Mouse (Mus musculus): ENCODE data around the gene Strap. TPM values are rescaled to one million over a fixed set of nuclear protein-coding genes. Genes with fewer than 3 reads are reported as not detected.

The Strap gene
- total RNA-seq, 1 experiment, result 109 TPM

- Histone ChIP-seq H3K4me3 (ENCODE audit: insufficient read depth in 1 of 2, low read depth in 1 of 2, low read length in 2 of 2, poor library complexity in 1 of 2, severe bottlenecking in 1 of 2) (no peak overlapping the region), H3K27ac (ENCODE audit: insufficient read depth, low read depth, low read length, poor library complexity, severe bottlenecking) (no peak overlapping the region), H3K9ac (ENCODE audit: insufficient read depth, low read depth, low read length, poor library complexity, severe bottlenecking) (no peak overlapping the region), H3K36me3 (ENCODE audit: control insufficient read depth, insufficient read depth, low read length, poor library complexity, severe bottlenecking) (peaks cover 20% of the 10 kb centered on the region), H3K4me1 (ENCODE audit: control insufficient read depth in 2 of 2, insufficient read depth in 2 of 2, low read length in 2 of 2, poor library complexity in 1 of 2) (no peaks in the 10 kb centered on the region), H3K9me3 (ENCODE audit: control insufficient read depth, insufficient read depth, low read depth, low read length) (no peaks in the 10 kb centered on the region)
- TF ChIP-seq ZC3H11A (IDR thresholded peaks at IDR 0.05; ENCODE audit: borderline replicate concordance, low read depth, low read length) (no peak), CHD2 (IDR thresholded peaks at IDR 0.05; ENCODE audit: low read depth, low read length) (no peak), HCFC1 (IDR thresholded peaks at IDR 0.05; ENCODE audit: borderline replicate concordance, insufficient read depth, low read length) (no peak), ZNF384 (IDR thresholded peaks at IDR 0.05; ENCODE audit: low read depth, low read length) (no peak), MAFK (IDR thresholded peaks at IDR 0.05; ENCODE audit: insufficient read depth, low read depth, low read length) (no peak)
- DNase-seq (ENCODE audit: low read depth, low spot score), result no peak
- in situ Hi-C loops (cut with MboI; ENCODE audit: low sequenced_read_pairs in 2 of 2, unreplicated experiment in 2 of 2), result no loop called here
These were observed 9.8 kb downstream of the Strap start for GRCm38 (mm10) chr6:137744700-137745099.

- no peak for TF ChIP-seq CHD2 (IDR thresholded peaks at IDR 0.05; ENCODE audit: low read depth, low read length)
- TF ChIP-seq MAFK (IDR thresholded peaks at IDR 0.05; ENCODE audit: insufficient read depth, low read depth, low read length), result no peak
- no peak for TF ChIP-seq ZNF384 (IDR thresholded peaks at IDR 0.05; ENCODE audit: low read depth, low read length)
- no peak for TF ChIP-seq ZC3H11A (IDR thresholded peaks at IDR 0.05; ENCODE audit: borderline replicate concordance, low read depth, low read length)
- TF ChIP-seq HCFC1 (IDR thresholded peaks at IDR 0.05; ENCODE audit: borderline replicate concordance, insufficient read depth, low read length), result no peak
- DNase-seq (ENCODE audit: low read depth, low spot score), result no peak
- Histone ChIP-seq H3K36me3 (ENCODE audit: control insufficient read depth, insufficient read depth, low read length, poor library complexity, severe bottlenecking) (peaks cover 26% of the 10 kb centered on the region), H3K27ac (ENCODE audit: insufficient read depth, low read depth, low read length, poor library complexity, severe bottlenecking) (no peak overlapping the region), H3K4me3 (ENCODE audit: insufficient read depth in 1 of 2, low read depth in 1 of 2, low read length in 2 of 2, poor library complexity in 1 of 2, severe bottlenecking in 1 of 2) (no peak overlapping the region), H3K9ac (ENCODE audit: insufficient read depth, low read depth, low read length, poor library complexity, severe bottlenecking) (no peak overlapping the region), H3K9me3 (ENCODE audit: control insufficient read depth, insufficient read depth, low read depth, low read length) (no peaks in the 10 kb centered on the region), H3K4me1 (ENCODE audit: control insufficient read depth in 2 of 2, insufficient read depth in 2 of 2, low read length in 2 of 2, poor library complexity in 1 of 2) (no peaks in the 10 kb centered on the region)
- in situ Hi-C loops (cut with MboI; ENCODE audit: low sequenced_read_pairs in 2 of 2, unreplicated experiment in 2 of 2), result no loop called here
These were observed 12.5 kb downstream of the Strap start for GRCm38 (mm10) chr6:137747174-137747928.

GRCm38 (mm10) chr6:137751551-137752274, 16.8 kb downstream of the Strap start:
- Histone ChIP-seq H3K9ac (ENCODE audit: insufficient read depth, low read depth, low read length, poor library complexity, severe bottlenecking) (no peak overlapping the region), H3K27ac (ENCODE audit: insufficient read depth, low read depth, low read length, poor library complexity, severe bottlenecking) (no peak overlapping the region), H3K4me1 (ENCODE audit: control insufficient read depth in 2 of 2, insufficient read depth in 2 of 2, low read length in 2 of 2, poor library complexity in 1 of 2) (no peaks in the 10 kb centered on the region), H3K9me3 (ENCODE audit: control insufficient read depth, insufficient read depth, low read depth, low read length) (no peaks in the 10 kb centered on the region), H3K4me3 (ENCODE audit: insufficient read depth in 1 of 2, low read depth in 1 of 2, low read length in 2 of 2, poor library complexity in 1 of 2, severe bottlenecking in 1 of 2) (no peak overlapping the region), H3K36me3 (ENCODE audit: control insufficient read depth, insufficient read depth, low read length, poor library complexity, severe bottlenecking) (peaks cover 23% of the 10 kb centered on the region)
- no peak for DNase-seq (ENCODE audit: low read depth, low spot score)
- in situ Hi-C loops (cut with MboI; ENCODE audit: low sequenced_read_pairs in 2 of 2, unreplicated experiment in 2 of 2), result no loop called here
- no peak for TF ChIP-seq MAFK (IDR thresholded peaks at IDR 0.05; ENCODE audit: insufficient read depth, low read depth, low read length)
- no peak for TF ChIP-seq ZC3H11A (IDR thresholded peaks at IDR 0.05; ENCODE audit: borderline replicate concordance, low read depth, low read length)
- TF ChIP-seq CHD2 (IDR thresholded peaks at IDR 0.05; ENCODE audit: low read depth, low read length), result no peak
- no peak for TF ChIP-seq HCFC1 (IDR thresholded peaks at IDR 0.05; ENCODE audit: borderline replicate concordance, insufficient read depth, low read length)
- no peak for TF ChIP-seq ZNF384 (IDR thresholded peaks at IDR 0.05; ENCODE audit: low read depth, low read length)

GRCm38 (mm10) chr6:137752275-137752655, 17.4 kb downstream of the Strap start:
- DNase-seq (ENCODE audit: low read depth, low spot score), result no peak
- H3K4me1 ChIP-seq (ENCODE audit: control insufficient read depth in 2 of 2, insufficient read depth in 2 of 2, low read length in 2 of 2, poor library complexity in 1 of 2), result no peaks in the 10 kb centered on the region
- peaks cover 23% of the 10 kb centered on the region for H3K36me3 ChIP-seq (ENCODE audit: control insufficient read depth, insufficient read depth, low read length, poor library complexity, severe bottlenecking)
- H3K9ac ChIP-seq (ENCODE audit: insufficient read depth, low read depth, low read length, poor library complexity, severe bottlenecking), result no peak overlapping the region
- no peak overlapping the region for H3K4me3 ChIP-seq (ENCODE audit: insufficient read depth in 1 of 2, low read depth in 1 of 2, low read length in 2 of 2, poor library complexity in 1 of 2, severe bottlenecking in 1 of 2)
- TF ChIP-seq HCFC1 (IDR thresholded peaks at IDR 0.05; ENCODE audit: borderline replicate concordance, insufficient read depth, low read length) (no peak), MAFK (IDR thresholded peaks at IDR 0.05; ENCODE audit: insufficient read depth, low read depth, low read length) (no peak), CHD2 (IDR thresholded peaks at IDR 0.05; ENCODE audit: low read depth, low read length) (no peak), ZNF384 (IDR thresholded peaks at IDR 0.05; ENCODE audit: low read depth, low read length) (no peak), ZC3H11A (IDR thresholded peaks at IDR 0.05; ENCODE audit: borderline replicate concordance, low read depth, low read length) (no peak)
- in situ Hi-C loops (cut with MboI; ENCODE audit: low sequenced_read_pairs in 2 of 2, unreplicated experiment in 2 of 2), result no loop called here
- no peaks in the 10 kb centered on the region for H3K9me3 ChIP-seq (ENCODE audit: control insufficient read depth, insufficient read depth, low read depth, low read length)
- no peak overlapping the region for H3K27ac ChIP-seq (ENCODE audit: insufficient read depth, low read depth, low read length, poor library complexity, severe bottlenecking)
